Mouse (Mus musculus) hindbrain, postnatal 0 days (tissue): Measurements from ENCODE around the gene Dnah14. TPM values are rescaled to one million over a fixed set of nuclear protein-coding genes. Genes with fewer than 3 reads are reported as not detected.

Experiments used
- ATAC-seq: fragments of 200-750 bp; cut with Nextera tagmentation; 2 replicates; pipeline ENCODE4 v1.8.0; 2017; ENCODE audit warnings: mild to moderate bottlenecking, moderate TSS enrichment, moderate library complexity
- DNase-seq: peaks from one replicate; pipeline ENCODE4 v3.0.0-alpha.2; 2015; ENCODE audit warnings: low spot score
- H3K27ac ChIP-seq: fragments of 300-500 bp; sonication (generic); 2 replicates; pipeline ENCODE4 v1.5.1; 2014; ENCODE audit warnings: mild to moderate bottlenecking
- H3K27me3 ChIP-seq: fragments of 300-500 bp; sonication (generic); 2 replicates; pipeline ENCODE4 v1.6.1; 2014; ENCODE audit warnings: low read length, mixed read lengths; ENCODE audit not compliant: insufficient read depth
- H3K36me3 ChIP-seq: fragments of 300-500 bp; sonication (generic); 2 replicates; pipeline ENCODE4 v1.6.1; 2014; ENCODE audit warnings: low read length, mixed read lengths; ENCODE audit not compliant: insufficient read depth
- H3K4me1 ChIP-seq: fragments of 300-500 bp; sonication (generic); 2 replicates; pipeline ENCODE4 v1.6.1; 2014; ENCODE audit warnings: antibody characterized with exemption, low read length, mixed read lengths; ENCODE audit not compliant: insufficient read depth
- H3K4me2 ChIP-seq: fragments of 300-500 bp; sonication (generic); 2 replicates; pipeline ENCODE4 v1.6.1; 2014; ENCODE audit warnings: low read depth, mild to moderate bottlenecking, low read length, moderate library complexity, mixed read lengths
- H3K4me3 ChIP-seq: fragments of 300-500 bp; sonication (generic); 2 replicates; pipeline ENCODE4 v1.5.1; 2014; ENCODE audit warnings: low read length
- H3K9ac ChIP-seq: fragments of 300-500 bp; sonication (generic); replicated peaks from 2 replicates; pipeline ENCODE4 v1.6.1; 2014; ENCODE audit warnings: mild to moderate bottlenecking, low read length, moderate library complexity, mixed read lengths
- H3K9me3 ChIP-seq: fragments of 300-500 bp; sonication (generic); 2 replicates; pipeline ENCODE4 v1.6.1; 2016; ENCODE audit warnings: low read length, mixed read lengths
- CTCF ChIP-seq: IDR thresholded peaks from 2 replicates; pipeline ENCODE4 v1.5.1; 2016; ENCODE audit warnings: antibody characterized with exemption, control low read depth, low read depth
- WGBS: fragments of 180-500 bp; shearing (Covaris S2); extraction: QIAGEN DNeasy Blood & Tissue Kit; methylation state at CpG from one replicate; pipeline ENCODE4 v1.1.7; 2014; 5-methylcytosine and 5-hydroxymethylcytosine counted together
- polyA plus RNA-seq: library from polyadenylated mRNA; unstranded; fragments of >200 nt; fragmentation: Nextera tagmentation; extraction: Ambion mirVana; gene quantifications from 2 replicates; pipeline ENCODE4 v1.2.1, GENCODE M21; 2015
- total RNA-seq: library from RNA; depleted of rRNA; stranded (reverse); fragments of >200 nt; gene quantifications from 2 replicates; pipeline ENCODE4 v1.2.3, GENCODE M21; 2014

Gene Dnah14
- total and polyA plus RNA-seq, 2 experiments from 2014 or later: 0.05 to 0.80 TPM

DNA sequence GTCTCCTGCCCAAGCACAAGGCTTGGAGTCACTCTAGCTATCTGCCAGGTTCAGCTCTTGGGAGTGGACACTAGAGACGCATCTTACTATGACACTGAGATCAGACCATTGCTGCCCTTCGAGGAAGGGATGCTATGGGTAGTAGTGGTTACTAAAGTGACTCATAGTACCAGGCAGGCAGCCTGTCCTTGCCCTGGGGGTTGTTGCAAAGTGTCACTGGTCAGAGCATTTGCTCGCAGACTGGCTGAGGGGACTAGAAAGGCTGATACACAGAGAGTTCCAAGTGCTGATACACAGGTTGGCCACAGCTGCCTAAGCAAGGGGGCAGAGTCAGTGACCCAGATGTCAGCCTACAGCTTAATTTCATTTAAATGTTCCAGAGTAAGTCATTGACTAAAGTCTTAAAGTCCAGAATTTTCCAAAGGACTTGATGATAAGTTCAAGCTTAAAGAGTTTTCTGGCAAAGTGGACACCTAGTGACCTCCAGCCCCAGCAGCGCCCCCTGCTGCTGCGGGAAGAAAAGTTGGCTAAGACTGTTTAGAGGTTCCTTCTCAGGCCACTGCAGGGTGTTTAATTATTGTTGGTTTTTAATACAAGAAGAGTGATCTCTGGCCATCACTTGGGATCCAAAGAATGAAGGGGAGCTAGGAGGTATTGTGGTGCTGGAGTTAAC, 32.5 kb upstream of the Dnah14 start:
- no peaks in the 10 kb centered on the region for H3K4me1 ChIP-seq
- H3K9me3 ChIP-seq: no peaks in the 10 kb centered on the region
- H3K4me3 ChIP-seq: no peak overlapping the region
- H3K9ac ChIP-seq: no peak overlapping the region
- no peak for ATAC-seq
- TF ChIP-seq CTCF: peak; percentile 50
- H3K36me3 ChIP-seq: no peaks in the 10 kb centered on the region
- H3K27ac ChIP-seq: no peak overlapping the region
- WGBS: 71% methylated on average over 5 of the region's 5 CpGs
- no peak overlapping the region for H3K4me2 ChIP-seq
- no peak for DNase-seq
- no peaks in the 10 kb centered on the region for H3K27me3 ChIP-seq

DNA sequence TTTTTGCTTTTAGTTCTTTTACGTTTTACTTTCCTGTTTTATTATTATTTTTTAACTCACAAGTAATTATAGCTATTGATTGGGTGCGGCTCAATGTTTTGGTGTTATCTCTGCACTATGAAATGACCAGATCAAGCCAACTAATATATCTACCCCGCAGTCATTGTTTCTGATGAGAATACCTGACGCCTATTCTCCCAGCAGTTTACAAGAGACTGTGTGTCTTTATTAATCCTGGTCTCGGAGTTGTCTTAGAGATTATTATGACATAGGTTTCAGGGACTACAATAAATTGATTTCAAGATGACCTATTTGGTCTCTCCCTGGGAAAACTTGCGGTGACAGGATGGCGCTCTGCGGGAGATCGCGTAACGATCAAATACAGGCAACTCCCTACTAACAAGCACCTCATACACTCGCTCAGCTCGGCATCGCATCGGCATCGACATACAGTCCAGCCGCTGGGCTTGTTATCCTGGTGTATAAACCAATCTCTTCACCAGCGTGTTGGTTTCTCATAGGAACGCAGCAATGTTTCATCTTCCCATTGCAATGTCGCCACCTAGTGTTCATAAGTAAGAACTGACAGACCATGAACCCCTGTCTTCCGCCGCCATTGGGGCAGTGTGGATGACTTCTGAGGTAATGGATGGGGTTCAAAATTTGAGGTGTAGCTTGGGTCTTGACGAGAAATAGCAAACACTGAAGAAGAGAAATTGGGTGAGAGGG, 31.2 kb upstream of the Dnah14 start:
- Histone ChIP-seq H3K4me2 (peak overlapping the region; percentile 52), H3K27ac (no peak overlapping the region), H3K4me3 (peak overlapping the region; percentile 20), H3K36me3 (no peaks in the 10 kb centered on the region), H3K4me1 (no peaks in the 10 kb centered on the region), H3K9ac (no peak overlapping the region), H3K27me3 (no peaks in the 10 kb centered on the region), H3K9me3 (no peaks in the 10 kb centered on the region)
- WGBS: 22% methylated on average over 23 of the region's 23 CpGs
- TF ChIP-seq CTCF: peak; percentile 98
- DNase-seq (peak; percentile 90), ATAC-seq (peak; percentile 73)

DNA sequence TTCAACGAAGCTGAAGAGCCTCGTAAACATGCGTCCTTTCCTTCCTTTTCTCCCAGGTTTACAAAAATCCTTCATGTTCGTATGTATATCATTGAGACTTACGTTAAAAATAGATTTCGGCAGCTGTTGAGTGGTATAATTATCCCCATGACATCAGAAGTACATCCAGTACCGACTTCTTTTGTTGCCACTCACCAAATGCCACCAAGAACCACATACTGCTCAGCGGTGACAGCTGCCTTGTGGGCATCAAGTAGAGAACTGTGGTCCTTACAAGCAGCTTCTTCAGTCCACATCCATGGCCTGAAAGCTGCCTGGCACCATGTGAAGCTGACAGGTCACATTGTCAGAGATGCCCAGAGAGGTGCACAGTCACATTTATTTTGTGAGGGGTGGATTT, 26.4 kb upstream of the Dnah14 start:
- Histone ChIP-seq H3K27ac (no peak overlapping the region), H3K9me3 (no peaks in the 10 kb centered on the region), H3K4me1 (peaks cover 9% of the 10 kb centered on the region), H3K4me3 (no peak overlapping the region), H3K9ac (no peak overlapping the region), H3K36me3 (no peaks in the 10 kb centered on the region), H3K4me2 (no peak overlapping the region), H3K27me3 (no peaks in the 10 kb centered on the region)
- DNase-seq (no peak), ATAC-seq (no peak)
- TF ChIP-seq CTCF: no peak
- 82% methylated on average over 8 of the region's 8 CpGs for WGBS

DNA sequence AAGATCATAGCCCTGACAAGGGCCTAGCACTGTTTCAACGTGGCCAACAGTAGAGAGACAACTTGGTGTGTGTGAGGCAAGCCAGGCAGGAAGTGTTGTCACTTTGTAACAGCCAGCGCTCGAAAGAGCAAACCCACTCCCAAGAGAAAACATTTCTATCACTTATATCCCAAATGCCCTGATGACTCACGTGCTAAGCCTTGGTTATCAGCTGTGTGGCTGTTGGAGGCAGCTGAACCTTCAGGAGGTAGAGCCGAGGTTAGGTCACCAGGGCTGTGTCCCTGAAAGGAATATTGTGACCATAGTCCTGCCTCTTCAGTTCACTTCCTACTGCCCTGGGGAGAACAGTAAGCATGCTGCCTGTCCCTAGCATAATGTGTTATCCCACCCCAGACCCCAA, 25.5 kb upstream of the Dnah14 start:
- no peaks in the 10 kb centered on the region for H3K36me3 ChIP-seq
- no peak for TF ChIP-seq CTCF
- H3K9ac ChIP-seq: no peak overlapping the region
- H3K4me2 ChIP-seq: no peak overlapping the region
- H3K27ac ChIP-seq: no peak overlapping the region
- H3K4me3 ChIP-seq: no peak overlapping the region
- no peaks in the 10 kb centered on the region for H3K9me3 ChIP-seq
- peaks cover 9% of the 10 kb centered on the region for H3K4me1 ChIP-seq
- DNase-seq (no peak), ATAC-seq (no peak)
- 70% methylated on average over 5 of the region's 5 CpGs for WGBS
- H3K27me3 ChIP-seq: no peaks in the 10 kb centered on the region

DNA sequence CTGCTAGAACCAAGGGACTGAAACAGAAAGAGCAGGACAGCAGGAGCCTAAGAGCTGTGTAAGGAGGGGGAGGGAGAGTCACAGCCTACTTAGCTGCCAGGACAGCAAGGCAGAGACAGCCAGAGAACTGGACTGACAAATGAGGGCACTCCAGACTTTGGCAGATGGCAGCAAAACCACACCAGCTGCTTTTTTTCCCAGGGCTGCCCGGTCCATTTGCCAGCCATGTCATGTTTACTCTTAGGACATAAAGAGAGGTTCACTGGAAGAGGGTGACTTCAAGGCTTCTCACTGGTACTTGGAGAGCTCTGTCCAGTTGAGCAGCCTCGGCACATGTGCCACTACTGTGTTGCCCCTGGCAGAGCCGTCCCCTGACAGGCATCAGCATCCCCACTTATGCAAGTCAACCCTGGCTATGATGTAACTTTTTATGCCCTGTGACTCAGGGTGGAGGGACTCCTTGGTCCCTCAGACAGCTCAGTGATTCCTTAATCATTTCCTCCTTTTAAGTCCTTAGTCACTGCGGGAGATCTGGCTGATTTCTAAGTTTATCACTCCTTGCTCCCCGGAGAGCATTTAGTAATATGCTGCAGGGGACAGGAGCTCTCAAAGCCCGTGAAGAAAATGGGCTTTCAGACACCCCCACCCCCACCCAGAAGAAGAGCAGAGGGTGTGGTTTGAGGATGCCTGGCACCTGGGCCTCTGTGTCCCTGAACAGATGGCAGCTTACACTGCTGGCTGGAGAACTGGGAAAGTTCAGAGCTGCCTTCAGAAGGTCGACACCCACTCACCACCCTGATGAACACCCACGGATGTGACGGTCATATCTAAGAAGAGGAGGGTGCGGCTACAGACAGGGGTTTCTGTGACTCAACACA, 23.6 kb upstream of the Dnah14 start:
- peaks cover 9% of the 10 kb centered on the region for H3K4me1 ChIP-seq
- H3K9me3 ChIP-seq: no peaks in the 10 kb centered on the region
- DNase-seq (peak; percentile 85), ATAC-seq (peak; percentile 96)
- H3K4me3 ChIP-seq: no peak overlapping the region
- 0 out of 2 replicates have a peak overlapping the region, but pooled peaks have one; percentile 5 for H3K4me2 ChIP-seq
- H3K36me3 ChIP-seq: no peaks in the 10 kb centered on the region
- H3K27ac ChIP-seq: peak overlapping the region; percentile 20; the same call in 1 of the 2 replicates
- no peak overlapping the region for H3K9ac ChIP-seq
- TF ChIP-seq CTCF: no peak
- WGBS: 27% methylated on average over 10 of the region's 10 CpGs
- no peaks in the 10 kb centered on the region for H3K27me3 ChIP-seq

DNA sequence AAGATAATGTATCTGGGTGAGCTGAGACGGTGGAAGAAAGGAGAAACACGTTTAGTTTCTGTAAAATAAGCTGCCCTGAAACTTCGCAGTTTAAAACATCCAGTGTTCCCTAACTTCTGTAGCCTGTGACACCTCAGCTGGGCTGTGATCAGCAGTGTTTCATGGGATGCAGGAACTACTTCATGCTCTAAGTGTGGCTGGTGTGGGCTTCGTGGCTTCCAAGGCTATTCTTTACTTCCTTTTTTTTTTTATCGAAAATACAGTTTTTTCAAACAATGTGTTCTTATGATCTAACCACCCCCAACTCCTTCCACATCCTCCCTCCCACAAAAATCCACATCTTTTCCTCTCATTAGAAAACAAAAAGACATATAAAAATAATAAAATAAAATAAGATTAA, 20.9 kb upstream of the Dnah14 start:
- no peaks in the 10 kb centered on the region for H3K27me3 ChIP-seq
- peaks cover 9% of the 10 kb centered on the region for H3K4me1 ChIP-seq
- DNase-seq: no peak
- H3K9ac ChIP-seq: no peak overlapping the region
- no peak overlapping the region for H3K27ac ChIP-seq
- no peak overlapping the region for H3K4me2 ChIP-seq
- no peaks in the 10 kb centered on the region for H3K36me3 ChIP-seq
- no peak overlapping the region for H3K4me3 ChIP-seq
- no peak for TF ChIP-seq CTCF
- no peaks in the 10 kb centered on the region for H3K9me3 ChIP-seq
- no peak for ATAC-seq
- 90% methylated on average over 5 of the region's 5 CpGs for WGBS
